Mouse (Mus musculus) 3134 (cell line): Measurements from ENCODE around the gene Gcnt2.

Experiments used
- DNase-seq: peaks from one replicate; pipeline ENCODE4 v3.0.0-alpha.2; 2011; ENCODE audit warnings: low spot score; ENCODE audit not compliant: insufficient read length; ENCODE audit errors: extremely low read depth

Gene Gcnt2

DNA sequence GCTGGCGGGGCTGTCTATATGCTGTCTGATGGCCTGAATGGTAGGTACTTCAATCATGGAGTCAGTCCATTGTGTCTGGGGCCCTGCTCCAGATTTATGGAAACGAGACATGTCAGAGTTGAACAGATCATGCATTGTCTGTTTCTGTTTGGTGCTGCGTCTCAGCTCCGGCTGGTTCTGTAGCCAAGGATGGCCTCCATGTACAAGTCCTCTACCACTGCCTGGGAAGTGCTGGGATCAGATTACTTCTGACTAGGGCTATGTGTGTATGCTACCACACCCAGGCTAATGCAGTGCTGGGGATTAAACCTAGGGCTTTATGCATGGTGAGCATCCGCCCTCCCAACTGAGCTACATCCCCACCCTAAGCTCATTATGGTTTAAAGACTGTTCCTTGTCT lies 78.0 kb downstream of the Gcnt2 start:
- DNase-seq: no peak

DNA sequence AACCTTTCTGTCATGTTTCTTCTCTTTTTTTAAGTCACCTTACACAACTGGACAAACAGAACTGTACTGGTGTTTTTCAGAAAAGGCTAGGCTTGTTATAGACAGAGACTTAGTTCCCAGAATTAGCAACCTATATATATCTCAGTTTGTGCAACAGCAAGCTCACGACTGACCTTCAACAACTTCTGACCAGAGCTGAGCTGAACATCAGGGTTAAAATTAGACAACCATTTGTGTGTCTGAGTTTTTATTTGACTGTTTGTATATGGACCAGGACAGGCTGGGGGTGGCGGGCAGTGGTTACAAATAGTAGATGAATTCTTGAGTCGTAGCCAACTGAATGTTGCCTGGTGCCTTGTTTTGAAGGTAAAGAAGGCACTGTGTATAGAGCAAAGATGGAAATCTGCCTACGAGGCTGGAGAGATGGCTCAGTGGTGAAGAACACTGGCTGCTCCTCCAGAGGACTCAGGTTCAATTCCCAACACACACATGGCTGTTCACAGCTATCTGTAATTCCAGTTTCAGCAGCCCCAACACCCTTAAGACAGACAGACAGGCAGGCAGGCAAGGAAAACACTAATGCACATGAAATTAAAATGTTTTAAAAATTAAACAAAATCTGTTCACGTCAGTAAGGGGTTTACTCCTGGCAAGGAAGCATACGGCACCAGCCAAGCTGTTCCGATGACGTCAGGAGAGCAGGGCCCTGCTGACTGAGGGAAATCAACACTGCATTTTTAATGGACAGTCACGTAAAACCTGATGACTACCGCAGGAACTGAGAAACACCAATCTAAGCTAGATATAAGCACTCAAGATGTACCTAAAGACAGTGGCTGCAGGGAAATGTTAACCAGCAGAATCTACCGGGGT lies 79.2 kb downstream of the Gcnt2 start:
- no peak for DNase-seq

DNA sequence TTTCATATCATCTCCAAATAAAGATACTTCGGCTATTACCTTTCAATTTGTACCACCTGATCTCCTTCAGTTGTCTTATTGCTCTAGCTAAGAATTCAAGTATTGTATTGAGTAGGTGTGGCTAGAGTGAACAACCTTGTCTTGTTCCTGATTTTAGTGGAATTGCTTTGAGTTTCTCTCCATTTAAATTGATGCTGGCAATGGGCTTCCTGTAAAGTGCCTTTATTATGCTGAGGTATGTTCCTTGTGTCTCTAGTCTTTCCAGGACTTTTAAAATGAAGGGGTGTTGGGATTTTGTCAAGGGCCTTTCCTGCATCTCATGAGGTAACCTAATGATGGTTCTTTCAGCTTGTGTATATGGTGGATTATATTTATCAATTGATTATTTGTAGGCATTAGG lies 83.5 kb downstream of the Gcnt2 start:
- no peak for DNase-seq

GRCm38 (mm10) chr13:40943936-40944335 lies 84.4 kb downstream of the Gcnt2 start:
- DNase-seq: no peak

GRCm38 (mm10) chr13:40944346-40944745 lies 84.8 kb downstream of the Gcnt2 start:
- no peak for DNase-seq

DNA sequence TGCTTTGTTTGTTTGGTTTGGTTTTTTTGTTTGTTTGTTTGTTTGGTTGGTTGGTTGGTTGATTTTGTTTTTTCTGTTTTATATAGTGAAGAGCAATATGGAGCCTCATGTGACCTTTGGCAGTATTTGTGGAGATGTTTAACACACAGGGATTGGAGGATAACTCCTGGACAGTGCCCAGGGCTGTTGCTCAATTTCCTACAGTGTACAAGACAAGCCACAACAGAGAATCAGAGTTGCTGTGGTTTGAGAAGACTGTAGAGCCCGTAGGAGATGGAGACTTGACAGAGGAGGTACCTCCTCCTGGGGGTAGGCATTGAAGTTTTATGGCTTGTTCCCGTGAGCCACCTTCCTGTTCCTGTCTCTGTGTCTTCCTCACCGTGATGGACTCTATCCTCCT lies 87.0 kb downstream of the Gcnt2 start:
- no peak for DNase-seq

DNA sequence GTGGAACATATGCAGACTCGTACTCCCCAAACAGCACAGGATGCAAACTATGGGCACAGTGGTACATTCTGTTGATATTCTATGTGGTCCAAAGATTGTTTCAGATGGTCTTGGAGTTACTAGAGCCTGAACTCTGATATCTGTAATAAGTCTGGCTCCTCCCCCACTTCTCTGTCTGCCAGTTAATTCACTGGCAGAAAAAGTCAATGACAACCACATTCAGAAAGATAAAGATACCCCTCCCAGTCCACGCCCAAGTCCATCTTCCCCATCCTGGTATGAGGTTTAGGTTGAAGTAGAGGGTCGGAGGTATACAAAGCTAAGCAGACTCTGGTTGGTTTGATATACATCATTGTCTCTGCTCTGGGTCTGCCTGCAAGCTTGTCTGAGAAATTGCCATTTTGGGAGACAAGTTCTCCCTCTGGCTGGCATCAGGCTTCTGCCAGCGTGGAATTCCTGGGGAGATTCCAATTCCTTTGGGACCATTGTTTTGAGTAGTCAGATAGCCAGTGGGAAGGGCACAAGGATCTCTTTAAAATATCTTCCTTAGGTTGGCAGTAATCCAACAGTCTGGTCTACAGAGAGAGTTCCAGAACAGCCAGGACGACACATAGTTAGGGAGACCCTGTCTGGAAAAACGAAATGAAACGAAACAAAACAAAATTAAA lies 88.1 kb downstream of the Gcnt2 start:
- no peak for DNase-seq

DNA sequence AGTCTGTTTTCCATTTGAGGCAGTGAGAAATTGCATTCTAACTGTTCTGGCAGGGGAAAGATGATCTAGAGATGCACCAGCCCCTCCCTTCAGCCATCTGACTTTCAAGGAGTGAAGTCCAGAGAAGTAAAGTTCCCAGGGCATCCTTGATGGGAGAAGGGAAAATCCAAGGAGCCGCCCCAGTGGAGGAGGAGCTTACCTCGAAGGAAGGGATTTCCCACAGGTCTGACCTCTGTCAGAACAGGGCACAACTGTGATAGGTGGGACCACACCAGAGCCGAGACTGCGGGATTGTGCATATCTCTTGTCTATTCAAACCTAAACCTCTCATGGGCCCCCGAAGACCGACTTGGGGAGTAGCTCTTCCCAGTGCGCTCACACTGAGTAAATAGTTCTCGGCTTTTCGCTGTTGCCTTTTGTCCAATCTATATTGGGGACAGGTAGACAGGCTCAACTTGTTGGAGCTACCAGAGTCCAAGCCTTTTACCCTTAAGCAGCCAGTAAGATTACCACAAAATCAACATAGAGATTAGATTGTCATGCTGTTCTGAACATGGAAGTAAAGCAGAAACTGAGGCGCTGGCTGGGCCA lies 91.9 kb downstream of the Gcnt2 start:
- no peak for DNase-seq

- DNase-seq: no peak
These were observed 93.7 kb downstream of the Gcnt2 start for GRCm38 (mm10) chr13:40953231-40953630.

DNA sequence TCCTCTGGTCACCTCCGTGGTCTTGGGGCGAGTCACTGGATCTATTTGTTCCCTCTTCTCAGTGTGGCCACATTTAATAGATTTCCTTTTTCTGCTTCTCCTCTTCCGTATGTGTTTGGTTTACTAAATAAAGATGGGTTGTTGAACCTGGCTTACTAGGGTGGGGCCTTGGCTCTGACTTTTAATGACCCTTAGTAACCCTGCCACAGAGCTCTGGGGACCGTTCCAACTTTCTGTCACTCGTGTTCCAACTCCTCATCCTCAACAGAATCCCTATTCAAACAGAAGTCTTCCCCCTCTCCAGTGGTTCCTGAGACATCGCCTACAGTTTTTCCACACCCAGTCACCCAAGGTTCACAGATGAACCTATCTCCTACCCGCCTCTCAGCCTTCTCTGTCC lies 96.2 kb downstream of the Gcnt2 start:
- DNase-seq: no peak

GRCm38 (mm10) chr13:40967609-40968008 lies 108.1 kb downstream of the Gcnt2 start:
- no peak for DNase-seq

DNA sequence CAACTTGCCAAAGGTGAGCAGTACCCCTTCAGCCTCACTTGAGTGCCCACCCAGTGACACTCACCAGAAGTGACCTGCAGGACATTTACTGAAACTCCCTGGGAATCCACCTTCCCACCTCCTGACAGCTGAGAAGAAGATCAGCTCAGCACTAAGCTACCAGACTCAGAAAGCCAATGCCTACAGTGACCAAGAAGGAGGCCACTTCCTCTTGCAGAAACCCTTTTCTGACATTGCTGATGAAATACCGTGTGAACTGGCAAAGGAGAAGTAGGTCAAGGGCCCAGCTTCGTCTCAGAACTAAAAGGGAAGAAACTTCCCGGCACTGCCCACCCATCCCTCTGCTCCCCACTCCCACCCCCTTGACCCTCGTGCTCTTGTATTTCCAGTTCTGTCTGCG lies 109.0 kb downstream of the Gcnt2 start:
- no peak for DNase-seq

DNA sequence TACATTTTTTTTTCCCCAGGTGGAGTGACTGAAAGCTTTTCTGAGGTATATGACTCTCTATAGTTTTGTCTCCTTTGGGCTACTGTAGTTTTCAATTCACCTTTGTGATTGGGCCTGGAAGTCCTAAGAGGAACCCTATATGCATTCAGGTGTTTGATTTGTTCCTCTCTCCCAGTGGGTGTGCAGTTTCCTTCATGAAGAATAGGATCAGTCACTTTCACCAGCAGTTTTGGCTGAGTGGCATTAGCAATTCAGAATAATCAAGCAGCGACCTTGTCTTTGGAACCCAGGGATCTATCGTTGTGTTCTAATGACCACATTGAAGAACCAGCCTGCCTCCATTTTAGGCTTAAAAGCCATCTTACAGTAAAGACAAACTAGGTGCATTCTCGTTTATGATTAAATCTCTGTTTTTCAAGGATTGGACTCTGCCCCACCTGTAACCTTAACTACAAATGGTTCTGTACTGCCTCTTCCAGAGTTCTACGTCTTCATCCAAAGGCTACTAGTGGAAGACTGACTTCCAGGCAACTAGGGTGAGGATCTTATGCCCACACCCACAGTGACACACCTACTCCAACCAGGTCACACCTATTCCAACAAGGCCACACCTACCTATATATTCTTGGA lies 110.3 kb downstream of the Gcnt2 start:
- DNase-seq: no peak

- no peak for DNase-seq
These were observed 111.7 kb downstream of the Gcnt2 start for GRCm38 (mm10) chr13:40971261-40971660.

GRCm38 (mm10) chr13:40971831-40972230 lies 112.3 kb downstream of the Gcnt2 start:
- no peak for DNase-seq

DNA sequence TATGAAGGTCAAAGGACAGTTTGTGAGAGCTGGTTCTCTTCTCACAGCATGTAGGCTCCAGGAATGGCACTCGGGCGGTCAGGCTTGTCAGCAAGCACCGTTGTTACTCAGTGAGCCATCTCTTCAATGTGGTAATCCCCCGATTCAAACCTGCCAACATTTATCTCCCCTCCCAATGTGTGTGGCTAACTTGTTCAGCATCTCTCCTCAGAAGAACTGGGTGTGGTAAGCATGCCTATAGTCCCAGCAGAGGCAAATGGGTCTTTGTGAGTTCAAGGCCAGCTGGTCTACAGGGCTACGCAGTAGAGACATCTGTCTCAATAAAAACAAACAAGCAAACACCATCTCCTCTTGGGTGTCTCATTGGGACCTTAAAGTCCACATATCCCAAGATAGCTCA lies 113.4 kb downstream of the Gcnt2 start:
- no peak for DNase-seq

- DNase-seq: no peak
These were observed 118.1 kb downstream of the Gcnt2 start for GRCm38 (mm10) chr13:40977609-40978008.

DNA sequence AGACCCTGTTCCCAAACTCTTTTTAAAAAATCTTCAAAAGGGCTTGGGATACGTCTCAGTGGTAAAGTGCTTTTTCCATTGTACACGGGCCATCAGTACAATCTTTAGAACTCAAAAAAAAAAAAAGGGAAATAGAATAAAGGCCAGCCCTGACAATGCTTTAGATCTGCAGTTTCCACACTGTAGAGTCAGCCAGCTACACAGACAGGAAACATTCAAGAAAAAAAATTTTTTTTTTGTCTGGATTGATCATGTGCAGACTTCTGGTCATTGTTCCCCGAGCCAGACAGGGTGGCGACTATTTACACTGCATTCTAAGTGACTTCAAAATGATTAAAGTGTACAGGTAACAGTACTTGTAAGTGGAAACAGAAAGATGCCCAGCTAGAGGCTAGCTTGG lies 119.1 kb downstream of the Gcnt2 start:
- DNase-seq: no peak

DNA sequence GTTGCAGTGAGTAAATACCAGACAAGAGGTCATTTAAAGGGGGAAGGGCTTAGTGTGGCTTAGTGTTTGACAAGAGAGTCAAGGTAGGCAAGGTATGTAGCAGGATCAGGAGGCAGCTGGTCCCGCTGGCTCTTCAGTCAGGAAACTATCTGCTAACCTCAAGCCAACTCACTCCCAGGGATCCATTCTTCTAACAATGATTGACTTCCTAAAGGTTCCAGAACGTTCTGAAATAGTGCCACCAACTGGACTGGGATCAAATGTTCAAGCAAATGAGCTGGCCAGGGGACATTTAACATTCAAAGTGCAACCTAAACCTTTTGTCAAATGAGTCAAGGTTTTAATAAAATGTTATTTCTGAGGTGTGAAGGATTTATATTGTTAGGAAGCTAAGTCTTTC lies 119.8 kb downstream of the Gcnt2 start:
- no peak for DNase-seq

GRCm38 (mm10) chr13:40982759-40983158 lies 123.2 kb downstream of the Gcnt2 start:
- peak; percentile 39 for DNase-seq

DNA sequence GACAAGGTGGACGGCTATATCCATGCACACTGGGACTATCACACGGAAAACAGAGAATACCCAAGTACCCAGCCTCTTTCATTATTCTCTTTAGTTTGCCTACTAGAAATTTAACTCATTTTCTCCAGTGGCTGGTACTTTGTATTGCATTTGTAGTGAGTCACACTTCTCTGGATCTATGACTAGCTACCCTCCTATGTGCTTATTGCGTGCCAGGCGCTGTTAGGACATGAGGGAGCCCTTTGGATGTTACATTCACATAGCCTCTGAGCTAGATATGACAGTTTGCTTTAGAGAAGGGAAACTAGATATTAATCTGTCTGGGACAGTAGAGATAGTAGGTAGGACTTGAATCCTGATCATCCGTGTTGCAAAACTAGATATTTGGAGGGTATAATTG lies 126.5 kb downstream of the Gcnt2 start:
- peak; percentile 37 for DNase-seq
